Mouse (Mus musculus) testis, adult 2 months (tissue): ENCODE data around the gene Nudt9. TPM values are rescaled to one million over a fixed set of nuclear protein-coding genes. Genes with fewer than 3 reads are reported as not detected.

Experiments used
- H3K27ac ChIP-seq: fragments of 200-500 bp; 2 replicates; pipeline ENCODE4 v1.5.1; 2012; ENCODE audit warnings: low read depth, low read length; ENCODE audit not compliant: control insufficient read depth, insufficient read depth
- H3K27me3 ChIP-seq: fragments of 200-500 bp; 2 replicates; pipeline ENCODE4 v1.6.1; 2012; ENCODE audit warnings: mild to moderate bottlenecking, low read length, moderate library complexity; ENCODE audit not compliant: control insufficient read depth, insufficient read depth
- H3K36me3 ChIP-seq: fragments of 200-500 bp; 2 replicates; pipeline ENCODE4 v1.6.1; 2012; ENCODE audit warnings: mild to moderate bottlenecking, low read length; ENCODE audit not compliant: control insufficient read depth, insufficient read depth
- H3K4me1 ChIP-seq: fragments of 200-500 bp; 2 replicates; pipeline ENCODE4 v1.6.1; 2012; ENCODE audit warnings: low read length; ENCODE audit not compliant: control insufficient read depth, insufficient read depth
- H3K4me3 ChIP-seq: fragments of 200-500 bp; 2 replicates; pipeline ENCODE4 v1.5.1; 2012; ENCODE audit warnings: low read depth, mild to moderate bottlenecking, low read length, moderate library complexity, mixed read lengths; ENCODE audit not compliant: control insufficient read depth
- CTCF ChIP-seq: fragments of 200-500 bp; IDR thresholded peaks from 2 replicates; pipeline ENCODE4 v1.5.1; 2012; ENCODE audit warnings: low read depth, mild to moderate bottlenecking, inconsistent platforms, low read length, moderate library complexity; ENCODE audit not compliant: control insufficient read depth, insufficient read depth, insufficient replicate concordance
- POLR2A ChIP-seq: fragments of 200-500 bp; IDR thresholded peaks from 2 replicates; pipeline ENCODE4 v1.6.1; 2012; ENCODE audit warnings: low read depth, mild to moderate bottlenecking, inconsistent platforms, low read length, moderate library complexity; ENCODE audit not compliant: control insufficient read depth
- polyA plus RNA-seq: library from polyadenylated mRNA; depleted of rRNA; stranded (reverse); fragments of >200 nt; gene quantifications from 2 replicates; pipeline ENCODE4 v1.2.3, GENCODE M21; 2012

Nudt9 gene
- polyA plus RNA-seq, 1 experiment = 170 TPM

DNA sequence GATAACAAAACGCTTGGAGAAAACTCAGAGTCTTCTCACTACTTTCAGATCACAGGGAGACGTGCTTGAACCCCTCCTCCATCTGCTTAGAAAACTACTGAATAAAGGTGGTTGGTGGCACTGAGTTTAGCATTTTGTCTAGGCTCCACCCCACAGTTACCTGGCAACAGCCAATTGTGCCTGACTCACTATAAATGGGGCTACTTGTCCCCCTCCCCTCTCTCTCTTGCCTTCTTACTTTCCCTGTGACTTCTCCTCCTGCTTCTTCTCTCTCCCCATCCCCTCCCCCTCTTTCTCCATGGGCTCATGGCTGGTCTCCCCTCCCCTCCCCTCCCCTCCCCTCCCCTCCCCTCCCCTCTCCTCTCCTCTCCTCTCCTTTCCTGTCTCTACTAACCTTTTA is 58.0 kb downstream of the Nudt9 start:
- H3K36me3 ChIP-seq = no peaks in the 10 kb centered on the region
- H3K4me3 ChIP-seq = no peak overlapping the region
- H3K4me1 ChIP-seq = peaks cover 4% of the 10 kb centered on the region; the same call in 1 of the 2 replicates
- TF ChIP-seq CTCF = no peak
- no peak for TF ChIP-seq POLR2A
- H3K27me3 ChIP-seq = no peaks in the 10 kb centered on the region
- H3K27ac ChIP-seq = no peak overlapping the region

GRCm38 (mm10) chr5:104108127-104108875 is 62.2 kb downstream of the Nudt9 start:
- Histone ChIP-seq H3K27me3 (no peaks in the 10 kb centered on the region), H3K36me3 (no peaks in the 10 kb centered on the region), H3K27ac (no peak overlapping the region), H3K4me3 (no peak overlapping the region; the same call in 1 of the 2 replicates), H3K4me1 (peaks cover 5% of the 10 kb centered on the region)
- no peak for TF ChIP-seq POLR2A
- no peak for TF ChIP-seq CTCF

- peaks cover 5% of the 10 kb centered on the region for H3K4me1 ChIP-seq
- no peaks in the 10 kb centered on the region for H3K36me3 ChIP-seq
- peak overlapping the region; percentile 65 for H3K4me3 ChIP-seq
- TF ChIP-seq CTCF = no peak
- TF ChIP-seq POLR2A = no peak
- peak overlapping the region; percentile 67 for H3K27ac ChIP-seq
- no peaks in the 10 kb centered on the region for H3K27me3 ChIP-seq
Observed at GRCm38 (mm10) chr5:104108879-104109369, 62.8 kb downstream of the Nudt9 start.

DNA sequence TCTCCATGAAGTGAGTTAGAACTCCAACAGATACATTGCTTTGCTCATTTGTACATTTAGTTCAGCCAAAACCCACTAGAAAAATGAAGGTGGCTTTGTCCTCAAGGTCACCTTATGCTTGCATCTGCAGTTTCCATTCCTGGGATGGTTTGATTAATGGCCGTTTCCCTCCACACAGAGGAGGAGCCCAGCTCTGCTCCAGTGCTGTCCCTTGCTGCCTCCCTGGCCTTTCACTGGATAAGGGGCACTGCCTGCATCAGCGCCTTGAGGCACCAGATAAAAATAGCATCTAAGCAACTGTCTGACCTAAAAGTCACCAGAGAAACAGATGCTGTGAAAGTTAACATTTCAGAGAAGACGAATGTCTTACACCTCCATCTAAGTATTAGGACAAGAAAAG is 63.4 kb downstream of the Nudt9 start:
- H3K4me3 ChIP-seq = no peak overlapping the region
- peaks cover 5% of the 10 kb centered on the region for H3K4me1 ChIP-seq
- no peaks in the 10 kb centered on the region for H3K27me3 ChIP-seq
- H3K27ac ChIP-seq = no peak overlapping the region
- TF ChIP-seq POLR2A (no peak), CTCF (no peak)
- H3K36me3 ChIP-seq = no peaks in the 10 kb centered on the region

GRCm38 (mm10) chr5:104110171-104110920 is 64.2 kb downstream of the Nudt9 start:
- Histone ChIP-seq H3K36me3 (no peaks in the 10 kb centered on the region), H3K27me3 (no peaks in the 10 kb centered on the region), H3K4me3 (no peak overlapping the region), H3K4me1 (peaks cover 9% of the 10 kb centered on the region), H3K27ac (peak overlapping the region; percentile 37; the same call in 1 of the 2 replicates)
- no peak for TF ChIP-seq POLR2A
- TF ChIP-seq CTCF = no peak

DNA sequence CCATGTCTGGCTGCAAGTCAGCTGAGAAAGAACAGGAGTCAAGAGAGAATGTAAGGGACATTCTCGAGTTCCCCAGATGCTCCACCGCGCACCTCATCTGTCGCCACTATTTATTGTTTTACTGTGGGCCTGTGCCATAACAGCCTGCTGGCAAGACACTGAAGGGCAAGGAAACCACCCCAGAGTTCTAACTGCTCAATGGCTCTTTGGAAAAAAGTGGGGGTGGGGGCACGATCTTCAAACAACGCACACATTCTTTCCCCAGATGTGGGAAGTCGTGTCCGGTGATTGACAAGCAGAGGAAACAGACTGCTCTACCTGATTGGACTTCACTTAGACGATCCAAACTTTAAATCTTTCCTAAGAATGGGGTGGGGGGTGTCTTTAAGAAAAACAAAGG is 65.9 kb downstream of the Nudt9 start:
- Histone ChIP-seq H3K27me3 (no peaks in the 10 kb centered on the region), H3K4me1 (peaks cover 9% of the 10 kb centered on the region), H3K36me3 (no peaks in the 10 kb centered on the region), H3K4me3 (peak overlapping the region; percentile 1), H3K27ac (no peak overlapping the region)
- TF ChIP-seq POLR2A (no peak), CTCF (no peak)

DNA sequence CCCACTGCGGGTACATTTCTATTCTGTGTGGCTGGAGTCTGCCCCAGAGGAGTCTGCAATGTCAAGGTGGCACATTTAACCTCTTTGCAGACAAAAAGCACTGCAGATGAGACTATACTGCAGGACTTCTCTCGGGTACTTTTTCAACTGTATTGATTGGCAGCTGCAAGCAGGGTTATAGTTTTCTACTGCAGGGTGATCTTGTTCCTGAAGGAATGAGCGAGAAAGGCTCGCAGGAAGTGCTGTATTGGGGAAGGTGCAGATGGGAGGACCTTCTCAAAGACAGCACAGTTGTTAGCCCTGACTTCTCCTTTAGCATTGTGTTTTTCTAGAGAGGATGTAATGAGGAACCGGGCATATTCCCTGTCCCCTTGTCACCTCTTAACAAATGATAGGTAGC is 66.4 kb downstream of the Nudt9 start:
- H3K36me3 ChIP-seq = no peaks in the 10 kb centered on the region
- peak overlapping the region; percentile 15; the same call in 1 of the 2 replicates for H3K4me3 ChIP-seq
- H3K4me1 ChIP-seq = peaks cover 9% of the 10 kb centered on the region
- TF ChIP-seq CTCF = no peak
- no peak for TF ChIP-seq POLR2A
- H3K27me3 ChIP-seq = no peaks in the 10 kb centered on the region
- H3K27ac ChIP-seq = peak overlapping the region; percentile 69
